Mouse (Mus musculus): ENCODE results near the gene Cyp19a1. TPM values are rescaled to one million over a fixed set of nuclear protein-coding genes. Genes with fewer than 3 reads are reported as not detected.

Cyp19a1 gene
- not detected for polyA plus RNA-seq (2014; fragmentation: Illumina TruSeq; extraction: RNeasy Lipid Tissue Mini Kit (QIAGEN cat#74804); ENCODE audit: low read depth, low replicate concordance)

DNA sequence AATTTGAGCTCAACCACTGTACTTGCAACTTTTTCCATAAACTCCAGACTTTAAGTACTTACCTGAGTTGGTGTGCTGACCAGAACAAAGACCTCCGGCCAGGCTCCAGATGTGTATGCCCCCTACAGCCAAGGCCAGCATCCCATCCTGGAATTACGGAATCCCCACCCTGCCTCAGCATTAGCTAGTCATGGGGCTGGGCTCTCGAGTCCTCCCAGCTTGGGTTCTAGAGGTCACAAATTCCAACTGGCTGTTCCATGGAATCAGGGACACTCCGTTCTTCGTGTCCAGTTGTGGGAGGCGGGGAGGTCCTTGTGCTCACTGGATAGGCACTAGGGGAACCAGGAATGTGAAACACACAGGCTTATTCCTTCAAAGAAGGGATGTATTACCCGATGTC, at the start of gene Cyp19a1:
TSS of gene Cyp19a1 (minus strand) at position 101 of the 400 bp plus-strand sequence.

DNA sequence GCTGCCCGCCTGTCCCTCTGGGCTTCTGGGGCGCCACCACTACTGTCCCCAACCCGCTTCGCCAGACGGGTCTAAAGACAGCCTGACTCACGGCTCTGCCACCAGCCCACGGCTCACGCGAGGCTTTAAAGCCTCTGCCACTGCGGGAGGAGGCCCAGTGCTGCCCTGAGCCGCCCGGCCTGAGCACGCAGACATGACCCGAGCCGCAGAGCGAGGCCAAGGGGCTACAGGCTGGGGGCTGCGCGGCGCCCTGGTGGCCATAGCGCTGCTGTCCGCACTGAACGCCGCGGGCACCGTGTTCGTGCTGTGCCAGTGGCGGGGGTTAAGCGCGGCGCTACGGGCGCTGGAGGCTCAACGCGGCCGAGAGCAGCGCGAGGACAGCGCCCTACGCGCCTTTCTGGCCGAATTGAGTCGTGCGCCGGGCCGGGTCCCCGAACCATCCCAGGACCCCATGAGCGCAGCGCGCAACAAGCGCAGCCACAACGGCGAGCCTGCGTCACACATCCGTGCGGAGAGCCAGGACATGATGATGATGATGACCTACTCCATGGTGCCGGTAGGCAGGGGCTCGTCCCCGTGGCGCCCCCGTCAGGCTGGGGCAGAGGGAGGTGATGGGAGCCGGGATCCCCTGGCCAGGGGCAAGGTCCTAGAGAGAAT, 18.5 kb upstream of the Cyp19a1 start, which contains the start of gene Gldn:
TSS of gene Gldn (plus strand) at position 156 of the 657 bp plus-strand sequence.

Other genes with a start within 250 kb of the Cyp19a1 start
- 0.31 TPM for gene Tnfaip8l3, start 199.7 kb downstream of the Cyp19a1 start, polyA plus RNA-seq (2014; fragmentation: Illumina TruSeq; extraction: RNeasy Lipid Tissue Mini Kit (QIAGEN cat#74804); ENCODE audit: low read depth, low replicate concordance)
- not detected for gene Gldn, start 18.4 kb upstream of the Cyp19a1 start, polyA plus RNA-seq (2014; fragmentation: Illumina TruSeq; extraction: RNeasy Lipid Tissue Mini Kit (QIAGEN cat#74804); ENCODE audit: low read depth, low replicate concordance)
- 17.8 TPM for gene Dmxl2, start 233.5 kb upstream of the Cyp19a1 start, polyA plus RNA-seq (2014; fragmentation: Illumina TruSeq; extraction: RNeasy Lipid Tissue Mini Kit (QIAGEN cat#74804); ENCODE audit: low read depth, low replicate concordance)

All from heart, adult 10 weeks (tissue).